Mouse (Mus musculus): ENCODE data around the gene Lair1. TPM values are rescaled to one million over a fixed set of nuclear protein-coding genes. Genes with fewer than 3 reads are reported as not detected.
A peak's percentile ranks its signal among the peaks of the same experiment; 100 is the strongest.
"Not testable (repeated sequence)": the region's sequence is repeated elsewhere in the genome, so short reads cannot be mapped to it uniquely, and the experiment has no call there.

The Lair1 gene
- polyA plus RNA-seq, 1 experiment from 2014 or later, result 0.63 TPM

DNA sequence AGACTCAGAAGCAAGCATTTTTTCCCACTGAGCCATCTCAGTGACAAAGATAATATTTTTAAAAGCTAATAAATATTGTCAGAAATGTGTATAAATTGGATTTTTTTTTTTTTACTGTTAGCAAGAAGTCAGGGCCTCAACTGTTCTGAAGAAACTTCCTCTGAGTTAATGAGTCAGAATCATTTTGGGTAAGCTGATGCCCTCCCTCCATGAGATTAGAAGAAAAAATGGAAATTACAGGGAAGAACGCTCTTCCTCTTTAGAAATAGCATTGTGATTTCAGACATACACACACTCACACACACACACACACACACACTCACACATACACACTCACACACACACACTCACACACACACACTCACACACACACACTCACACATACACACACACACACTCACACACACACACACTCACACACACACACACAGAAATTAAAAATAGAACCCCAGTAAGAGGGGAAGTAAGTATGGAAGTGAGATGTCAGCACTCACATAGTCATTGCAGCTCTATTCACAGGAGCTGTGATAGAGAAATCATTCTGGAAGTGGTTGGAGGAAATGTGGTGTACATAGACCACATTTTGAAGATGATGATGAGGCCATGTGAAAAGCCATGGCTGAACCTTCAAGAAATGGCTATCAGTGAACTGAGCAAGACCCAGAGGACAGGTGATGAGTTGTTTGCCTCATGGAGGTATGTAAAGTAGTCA, 866 bp upstream of the Lair1 start:
- Histone ChIP-seq H3K27ac (replicated peaks; ENCODE audit: low read depth, low read length) (no peak overlapping the region), H3K4me3 (ENCODE audit: low read depth, low read length) (no peak overlapping the region), H3K9me3 (ENCODE audit: control insufficient read depth, low read length) (no peaks in the 10 kb centered on the region), H3K36me3 (ENCODE audit: control insufficient read depth, insufficient read depth, low read length) (no peaks in the 10 kb centered on the region), H3K4me1 (ENCODE audit: control insufficient read depth, insufficient read depth, low read length) (no peaks in the 10 kb centered on the region), H3K27me3 (replicated peaks; ENCODE audit: control insufficient read depth, insufficient read depth, low read length) (no peaks in the 10 kb centered on the region), H3K9ac (ENCODE audit: low read depth, low read length) (no peak overlapping the region), H3K4me2 (ENCODE audit: low read depth, low read length) (no peak overlapping the region)
- WGBS, result 89% methylated on average over 1 of the region's 1 CpGs
- DNase-seq (ENCODE audit: low spot score), result no peak
- no peak for ATAC-seq (ENCODE audit: low read depth)

DNA sequence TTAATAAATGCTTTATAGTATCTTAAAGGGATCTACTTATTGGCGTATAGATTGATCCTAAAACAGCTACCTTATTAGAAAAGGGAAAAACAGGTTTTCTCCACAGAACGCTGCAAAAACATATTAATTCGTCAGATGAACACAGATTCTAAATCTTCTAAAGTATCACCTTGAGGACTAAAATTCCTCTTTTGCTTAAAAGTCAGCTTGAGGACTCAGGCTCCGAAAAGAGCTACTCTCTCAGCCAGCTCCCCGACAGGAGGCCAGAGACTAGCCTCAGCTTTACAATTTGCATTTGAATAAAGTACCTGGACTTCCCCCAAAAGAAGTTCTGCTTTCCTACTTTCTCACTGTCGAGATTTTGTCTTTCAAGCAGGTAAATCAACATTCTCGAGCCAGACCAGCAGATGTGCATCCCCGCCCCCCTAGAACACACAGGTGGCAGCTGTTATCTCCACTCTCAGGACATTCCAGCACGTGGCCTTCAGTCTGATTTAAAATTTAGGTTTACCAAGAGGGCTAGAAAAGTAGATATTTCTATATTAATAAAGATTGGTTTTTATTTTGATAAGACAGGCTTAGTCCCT, 2.3 kb downstream of the Lair1 start:
- H3K27ac ChIP-seq (replicated peaks; ENCODE audit: low read depth, low read length); H3K36me3 ChIP-seq (ENCODE audit: control insufficient read depth, insufficient read depth, low read length); H3K9me3 ChIP-seq (ENCODE audit: control insufficient read depth, low read length); H3K4me3 ChIP-seq (ENCODE audit: low read depth, low read length); ATAC-seq (ENCODE audit: low read depth); H3K4me1 ChIP-seq (ENCODE audit: control insufficient read depth, insufficient read depth, low read length); DNase-seq (ENCODE audit: low spot score); H3K9ac ChIP-seq (ENCODE audit: low read depth, low read length); H3K27me3 ChIP-seq (replicated peaks; ENCODE audit: control insufficient read depth, insufficient read depth, low read length); H3K4me2 ChIP-seq (ENCODE audit: low read depth, low read length): not testable (repeated sequence)
- 53% methylated on average over 9 of the region's 9 CpGs for WGBS

DNA sequence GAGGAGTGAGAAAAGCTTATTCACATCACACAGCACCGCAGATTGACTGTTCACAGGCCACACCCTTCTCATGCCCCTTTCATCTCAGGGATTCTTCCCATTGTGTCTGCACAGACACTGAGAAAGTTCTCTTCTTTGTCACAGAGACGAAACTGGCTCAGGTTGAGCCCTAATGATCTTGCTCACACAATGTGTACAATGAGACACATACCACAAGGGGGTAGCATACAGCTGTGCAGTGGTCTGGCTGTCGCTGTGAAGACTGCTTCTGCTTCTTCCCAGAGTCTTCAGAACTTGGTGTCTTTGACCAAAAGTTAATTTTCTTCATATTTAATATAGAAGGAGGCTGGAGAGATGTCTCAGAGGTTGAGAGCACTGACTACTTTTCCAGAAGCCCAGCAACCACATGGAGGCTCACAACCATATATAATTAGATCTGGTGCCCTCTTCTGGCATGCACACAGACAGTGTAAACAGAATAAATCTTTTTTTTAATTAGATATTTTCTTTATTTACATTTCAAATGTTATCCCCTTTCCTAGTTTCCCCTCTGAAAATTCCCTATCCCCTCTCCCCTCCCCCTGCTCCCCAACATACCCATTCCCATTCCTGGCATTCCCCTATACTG, 36.1 kb downstream of the Lair1 start:
- Histone ChIP-seq H3K9ac (ENCODE audit: low read depth, low read length) (no peak overlapping the region), H3K4me1 (ENCODE audit: control insufficient read depth, insufficient read depth, low read length) (no peaks in the 10 kb centered on the region), H3K27me3 (replicated peaks; ENCODE audit: control insufficient read depth, insufficient read depth, low read length) (no peaks in the 10 kb centered on the region), H3K4me2 (ENCODE audit: low read depth, low read length) (no peak overlapping the region), H3K27ac (replicated peaks; ENCODE audit: low read depth, low read length) (no peak overlapping the region), H3K9me3 (ENCODE audit: control insufficient read depth, low read length) (no peaks in the 10 kb centered on the region), H3K36me3 (ENCODE audit: control insufficient read depth, insufficient read depth, low read length) (no peaks in the 10 kb centered on the region), H3K4me3 (ENCODE audit: low read depth, low read length) (no peak overlapping the region)
- WGBS, result 26% methylated on average over 3 of the region's 3 CpGs
- DNase-seq (ENCODE audit: low spot score), result peak; percentile 2
- no peak for ATAC-seq (ENCODE audit: low read depth)

DNA sequence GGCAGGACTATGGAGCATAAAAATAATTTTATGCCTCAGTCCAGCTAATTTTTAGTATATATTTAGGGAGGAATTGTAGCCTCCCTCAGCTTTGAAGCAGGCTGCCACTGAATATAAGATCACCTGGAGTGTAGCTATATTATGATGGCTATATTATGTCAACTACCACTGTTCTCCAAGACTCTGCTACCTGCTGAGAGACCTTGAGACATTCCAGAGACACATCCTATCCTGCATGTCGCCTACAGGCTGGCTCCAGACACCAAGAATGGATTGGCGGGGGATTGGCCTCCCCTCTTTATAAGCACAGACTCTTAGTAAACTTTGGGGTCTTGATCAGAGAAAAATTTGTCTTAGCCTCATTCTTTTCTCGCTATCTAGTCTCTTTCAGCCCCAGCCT, 58.4 kb downstream of the Lair1 start:
- DNase-seq (ENCODE audit: low spot score); H3K4me2 ChIP-seq (ENCODE audit: low read depth, low read length); H3K4me3 ChIP-seq (ENCODE audit: low read depth, low read length); ATAC-seq (ENCODE audit: low read depth); H3K27ac ChIP-seq (replicated peaks; ENCODE audit: low read depth, low read length); H3K9ac ChIP-seq (ENCODE audit: low read depth, low read length); H3K9me3 ChIP-seq (ENCODE audit: control insufficient read depth, low read length); H3K27me3 ChIP-seq (replicated peaks; ENCODE audit: control insufficient read depth, insufficient read depth, low read length); H3K36me3 ChIP-seq (ENCODE audit: control insufficient read depth, insufficient read depth, low read length); H3K4me1 ChIP-seq (ENCODE audit: control insufficient read depth, insufficient read depth, low read length): not testable (repeated sequence)
- WGBS, result 65% methylated on average over 3 of the region's 3 CpGs

DNA sequence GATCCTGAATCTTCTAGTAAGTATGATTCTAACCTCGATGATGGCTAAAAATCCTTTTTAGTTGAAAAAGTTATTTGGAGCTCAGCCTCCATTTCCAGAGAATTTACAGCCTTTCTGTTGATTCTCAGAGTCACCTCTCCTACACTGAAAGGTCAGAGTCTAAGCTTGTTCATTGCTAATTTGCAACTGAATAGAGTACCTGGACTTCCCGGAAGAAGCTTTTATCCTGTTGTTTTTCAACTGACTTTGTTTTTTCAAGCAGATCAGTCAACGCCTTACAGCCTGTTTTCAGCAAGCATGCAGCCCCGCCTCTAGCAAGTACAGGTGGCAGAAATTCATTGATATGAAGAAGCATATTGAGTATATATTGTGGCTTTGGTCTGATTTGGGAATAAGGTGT, 59.0 kb downstream of the Lair1 start:
- not testable (repeated sequence) for H3K4me1 ChIP-seq (ENCODE audit: control insufficient read depth, insufficient read depth, low read length); H3K4me2 ChIP-seq (ENCODE audit: low read depth, low read length); H3K9me3 ChIP-seq (ENCODE audit: control insufficient read depth, low read length); H3K27ac ChIP-seq (replicated peaks; ENCODE audit: low read depth, low read length); ATAC-seq (ENCODE audit: low read depth); H3K36me3 ChIP-seq (ENCODE audit: control insufficient read depth, insufficient read depth, low read length); H3K4me3 ChIP-seq (ENCODE audit: low read depth, low read length); DNase-seq (ENCODE audit: low spot score); H3K27me3 ChIP-seq (replicated peaks; ENCODE audit: control insufficient read depth, insufficient read depth, low read length); H3K9ac ChIP-seq (ENCODE audit: low read depth, low read length)
- WGBS, result 73% methylated on average over 4 of the region's 4 CpGs

DNA sequence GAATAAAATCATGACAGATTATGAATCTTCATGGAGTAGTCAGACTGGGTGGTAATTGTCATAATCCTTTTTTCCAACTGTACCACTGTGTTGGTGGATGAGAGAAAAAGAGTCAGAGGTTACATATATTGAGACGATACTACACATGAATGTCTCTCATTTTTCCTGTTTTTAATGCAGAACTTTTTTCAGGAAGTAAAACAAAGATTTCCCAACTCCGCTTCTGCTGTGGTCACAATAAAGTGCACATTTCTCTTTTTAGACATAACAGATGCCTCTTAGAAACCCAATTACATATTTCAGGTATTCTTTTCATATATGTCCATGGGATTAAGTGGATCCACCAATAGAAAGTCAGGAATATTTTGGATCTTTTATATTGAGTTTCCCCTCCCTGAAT, 101.0 kb downstream of the Lair1 start:
- Histone ChIP-seq H3K9ac (ENCODE audit: low read depth, low read length) (no peak overlapping the region), H3K4me3 (ENCODE audit: low read depth, low read length) (no peak overlapping the region), H3K4me2 (ENCODE audit: low read depth, low read length) (no peak overlapping the region), H3K27ac (replicated peaks; ENCODE audit: low read depth, low read length) (no peak overlapping the region), H3K4me1 (ENCODE audit: control insufficient read depth, insufficient read depth, low read length) (no peaks in the 10 kb centered on the region), H3K9me3 (ENCODE audit: control insufficient read depth, low read length) (no peaks in the 10 kb centered on the region), H3K27me3 (replicated peaks; ENCODE audit: control insufficient read depth, insufficient read depth, low read length) (no peaks in the 10 kb centered on the region), H3K36me3 (ENCODE audit: control insufficient read depth, insufficient read depth, low read length) (no peaks in the 10 kb centered on the region)
- DNase-seq (ENCODE audit: low spot score), result no peak
- WGBS, result 94% methylated on average over 2 of the region's 2 CpGs
- no peak for ATAC-seq (ENCODE audit: low read depth)

DNA sequence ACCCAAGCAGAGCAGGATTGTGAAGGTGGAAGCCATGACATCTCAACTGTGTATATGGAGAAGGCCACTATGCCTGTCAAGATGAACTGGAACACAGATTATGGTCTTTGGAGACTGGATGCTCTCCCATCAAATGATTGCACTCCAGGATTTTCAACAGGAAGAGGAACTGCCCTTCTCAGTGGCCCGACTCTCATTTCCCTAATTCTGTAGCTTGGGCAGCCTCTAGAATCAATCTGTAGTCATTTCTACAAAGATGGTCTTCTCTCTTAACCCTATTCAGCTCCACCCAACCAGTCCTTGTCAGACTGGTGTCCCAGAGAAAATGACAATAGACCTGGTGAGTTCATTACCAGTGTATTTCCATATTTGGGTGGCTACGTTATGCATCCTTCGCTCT, 105.6 kb downstream of the Lair1 start:
- H3K4me2 ChIP-seq (ENCODE audit: low read depth, low read length), result no peak overlapping the region
- DNase-seq (ENCODE audit: low spot score), result no peak
- H3K9ac ChIP-seq (ENCODE audit: low read depth, low read length), result no peak overlapping the region
- no peaks in the 10 kb centered on the region for H3K27me3 ChIP-seq (replicated peaks; ENCODE audit: control insufficient read depth, insufficient read depth, low read length)
- H3K9me3 ChIP-seq (ENCODE audit: control insufficient read depth, low read length), result no peaks in the 10 kb centered on the region
- no peak overlapping the region for H3K4me3 ChIP-seq (ENCODE audit: low read depth, low read length)
- H3K27ac ChIP-seq (replicated peaks; ENCODE audit: low read depth, low read length), result no peak overlapping the region
- 82% methylated on average over 3 of the region's 3 CpGs for WGBS
- H3K36me3 ChIP-seq (ENCODE audit: control insufficient read depth, insufficient read depth, low read length), result no peaks in the 10 kb centered on the region
- ATAC-seq (ENCODE audit: low read depth), result no peak
- no peaks in the 10 kb centered on the region for H3K4me1 ChIP-seq (ENCODE audit: control insufficient read depth, insufficient read depth, low read length)
